Mouse (Mus musculus): ENCODE results near the gene Arhgef28.

DNA sequence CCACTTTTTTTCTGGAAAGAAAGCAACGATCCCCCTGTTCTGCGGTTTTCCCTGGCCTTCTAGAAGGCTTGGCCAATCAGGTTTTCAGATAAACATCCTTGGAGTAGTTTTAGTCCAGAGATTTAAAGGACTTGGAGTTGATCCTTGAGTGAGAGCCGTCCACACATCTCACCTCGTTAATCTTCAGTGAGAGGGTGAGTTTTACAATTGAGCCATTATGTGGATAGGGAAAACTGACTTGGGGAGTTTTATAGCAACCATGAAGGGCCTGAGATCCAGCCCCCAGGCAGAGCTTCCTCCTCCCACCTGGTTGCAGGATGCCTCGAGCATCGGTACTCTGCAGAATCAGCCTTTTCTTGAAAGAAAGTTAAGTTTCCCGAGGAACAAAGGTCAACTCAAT, 318.7 kb downstream of the Arhgef28 start:
- no peak for TF ChIP-seq CTCF (IDR thresholded peaks at IDR 0.05; ENCODE audit: low read depth)
- TF ChIP-seq EP300 (IDR thresholded peaks at IDR 0.05; ENCODE audit: low read depth) = no peak
